Mouse (Mus musculus): ENCODE measurements around the gene Tysnd1. TPM values are rescaled to one million over a fixed set of nuclear protein-coding genes. Genes with fewer than 3 reads are reported as not detected.

Gene Tysnd1
- polyA plus RNA-seq, 1 experiment from 2014 or later: 29.0 TPM

- peaks cover 52% of the 10 kb centered on the region for H3K36me3 ChIP-seq
- H3K27ac ChIP-seq (replicated peaks): peak overlapping the region; percentile 34
- under 1% methylated on average over 111 of the region's 111 CpGs for WGBS
- peaks cover 31% of the 10 kb centered on the region for H3K4me1 ChIP-seq (replicated peaks)
- H3K4me2 ChIP-seq: peak overlapping the region; percentile 100
- H3K27me3 ChIP-seq: no peaks in the 10 kb centered on the region
- no peaks in the 10 kb centered on the region for H3K9me3 ChIP-seq
- H3K9ac ChIP-seq: peak overlapping the region; percentile 78
- H3K4me3 ChIP-seq: peak overlapping the region; percentile 85
- ATAC-seq (ENCODE audit: low read depth): peak; percentile 47
These were observed 617 bp downstream of the Tysnd1 start for GRCm38 (mm10) chr10:61695703-61696559.

DNA sequence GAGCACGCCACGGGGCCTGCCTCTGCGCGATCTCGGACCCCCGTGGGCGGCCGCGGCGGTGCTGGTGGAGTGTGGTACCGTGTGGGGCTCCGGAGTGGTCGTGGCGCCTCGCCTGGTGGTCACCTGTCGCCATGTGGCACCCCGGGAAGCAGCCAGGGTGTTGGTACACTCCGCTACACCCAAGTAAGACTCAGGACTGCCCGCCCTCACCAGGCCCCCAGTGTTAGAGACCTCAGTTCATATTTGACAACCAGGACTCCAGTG, 1.2 kb downstream of the Tysnd1 start:
- 13% methylated on average over 19 of the region's 19 CpGs for WGBS
- H3K4me3 ChIP-seq: peak overlapping the region; percentile 85
- H3K4me1 ChIP-seq (replicated peaks): peaks cover 31% of the 10 kb centered on the region
- H3K9ac ChIP-seq: peak overlapping the region; percentile 78
- no peak overlapping the region for H3K27ac ChIP-seq (replicated peaks)
- H3K36me3 ChIP-seq: peaks cover 50% of the 10 kb centered on the region
- ATAC-seq (ENCODE audit: low read depth): no peak
- no peaks in the 10 kb centered on the region for H3K9me3 ChIP-seq
- H3K27me3 ChIP-seq: no peaks in the 10 kb centered on the region
- peak overlapping the region; percentile 100 for H3K4me2 ChIP-seq

DNA sequence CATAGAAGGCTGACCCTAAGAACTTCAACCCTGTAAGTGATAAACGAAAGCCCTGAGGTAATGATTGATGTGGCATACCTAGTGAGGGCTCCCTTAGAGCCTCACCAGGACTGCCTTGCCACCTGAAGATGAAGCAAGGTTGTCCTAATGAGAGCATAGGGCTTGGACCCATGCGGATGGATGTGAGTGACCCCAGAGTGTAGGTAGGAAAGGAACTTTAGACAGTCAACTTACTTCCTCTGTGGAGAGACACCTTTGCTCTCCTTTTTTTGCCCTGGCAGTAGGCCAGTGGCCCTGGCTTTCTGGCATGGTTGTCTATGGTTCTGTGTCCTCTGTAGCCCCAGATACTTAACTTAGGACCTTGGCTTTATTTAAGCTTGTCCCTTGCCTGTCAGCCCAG, 1.7 kb downstream of the Tysnd1 start:
- Histone ChIP-seq H3K9ac (peak overlapping the region; percentile 78), H3K4me3 (peak overlapping the region; percentile 85), H3K27ac (replicated peaks) (no peak overlapping the region), H3K9me3 (no peaks in the 10 kb centered on the region), H3K27me3 (no peaks in the 10 kb centered on the region), H3K4me1 (replicated peaks) (peaks cover 31% of the 10 kb centered on the region), H3K4me2 (peak overlapping the region; percentile 100), H3K36me3 (peaks cover 50% of the 10 kb centered on the region)
- ATAC-seq (ENCODE audit: low read depth): no peak
- WGBS: 93% methylated on average over 2 of the region's 2 CpGs

DNA sequence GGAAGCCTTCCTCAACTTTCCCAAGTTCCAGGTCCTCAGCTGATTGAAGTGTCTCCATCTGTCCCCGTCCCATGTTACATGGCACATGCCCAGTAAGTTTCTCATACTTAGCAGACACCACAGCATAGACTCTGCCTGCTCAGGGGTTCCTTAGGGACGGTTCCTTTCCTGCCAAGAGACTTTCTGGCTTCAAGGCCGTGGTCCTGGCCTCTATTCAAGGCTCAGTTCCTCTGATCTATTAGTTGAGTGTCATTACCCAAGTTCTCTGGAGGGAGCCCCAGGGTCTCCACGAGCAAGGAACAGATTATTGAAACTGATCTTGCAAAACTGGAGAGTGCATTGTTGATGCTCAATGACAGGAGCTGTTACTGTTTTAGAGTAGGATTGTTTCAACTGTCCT, 9.3 kb downstream of the Tysnd1 start:
- Histone ChIP-seq H3K4me3 (no peak overlapping the region), H3K4me2 (no peak overlapping the region), H3K9me3 (no peaks in the 10 kb centered on the region), H3K36me3 (peaks cover 31% of the 10 kb centered on the region), H3K4me1 (replicated peaks) (no peaks in the 10 kb centered on the region), H3K27me3 (no peaks in the 10 kb centered on the region), H3K27ac (replicated peaks) (no peak overlapping the region), H3K9ac (no peak overlapping the region)
- WGBS: 82% methylated on average over 4 of the region's 4 CpGs
- no peak for ATAC-seq (ENCODE audit: low read depth)

- no peak for ATAC-seq (ENCODE audit: low read depth)
- Histone ChIP-seq H3K36me3 (peaks cover 25% of the 10 kb centered on the region), H3K4me2 (no peak overlapping the region), H3K27me3 (no peaks in the 10 kb centered on the region), H3K4me3 (no peak overlapping the region), H3K4me1 (replicated peaks) (no peaks in the 10 kb centered on the region), H3K9me3 (no peaks in the 10 kb centered on the region), H3K9ac (no peak overlapping the region), H3K27ac (replicated peaks) (no peak overlapping the region)
- 80% methylated on average over 6 of the region's 6 CpGs for WGBS
These were observed 11.4 kb downstream of the Tysnd1 start for GRCm38 (mm10) chr10:61706412-61707375.

DNA sequence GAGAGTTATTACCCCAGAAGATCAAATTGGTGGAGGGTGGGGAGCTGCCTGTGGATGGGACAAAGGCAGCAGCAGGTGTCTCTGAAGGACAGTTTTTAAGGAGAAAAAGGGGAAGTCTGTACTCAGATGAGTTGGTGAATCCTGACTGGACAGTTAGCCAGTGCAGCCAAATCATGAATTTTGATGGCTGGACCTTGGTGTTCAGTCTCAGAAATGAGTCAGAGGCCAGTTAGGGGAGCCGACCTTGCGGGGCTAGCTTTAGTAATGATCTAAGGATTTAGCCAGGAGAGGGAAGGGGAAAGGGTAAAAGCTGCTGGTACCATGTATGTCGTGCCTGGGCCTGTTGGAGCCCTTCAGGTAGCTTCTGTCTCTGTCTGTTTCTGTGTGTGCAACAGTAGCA, 18.3 kb downstream of the Tysnd1 start:
- Histone ChIP-seq H3K4me2 (no peak overlapping the region), H3K27me3 (peaks cover 19% of the 10 kb centered on the region; the same call in 1 of the 2 replicates), H3K4me3 (no peak overlapping the region), H3K27ac (replicated peaks) (no peak overlapping the region), H3K9ac (no peak overlapping the region), H3K4me1 (replicated peaks) (peaks cover 11% of the 10 kb centered on the region), H3K36me3 (no peaks in the 10 kb centered on the region), H3K9me3 (no peaks in the 10 kb centered on the region)
- WGBS: 76% methylated on average over 3 of the region's 3 CpGs
- ATAC-seq (ENCODE audit: low read depth): no peak

DNA sequence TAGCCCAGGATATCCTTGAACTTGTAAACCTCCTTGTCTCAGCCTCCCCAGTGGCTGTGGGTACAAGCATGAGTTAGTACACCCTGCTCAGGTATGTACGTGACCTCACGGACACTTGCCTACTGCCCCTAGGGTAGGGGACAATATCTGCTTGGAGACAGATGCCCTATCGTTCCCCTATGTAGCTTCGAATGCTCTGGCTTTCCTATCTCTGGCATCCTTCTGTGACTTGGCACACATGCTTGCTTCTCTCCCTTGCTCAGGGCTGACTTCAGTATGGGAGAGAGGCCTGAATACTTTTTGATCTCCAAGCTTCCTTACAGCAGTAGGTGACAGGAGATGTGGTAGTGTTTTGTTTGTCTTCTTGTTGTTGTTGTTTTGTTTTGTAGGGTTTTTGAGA, 18.8 kb downstream of the Tysnd1 start:
- 94% methylated on average over 4 of the region's 4 CpGs for whole genome bisulfite sequencing
- no peak overlapping the region for H3K4me2 ChIP-seq
- H3K27me3 ChIP-seq: peaks cover 19% of the 10 kb centered on the region; the same call in 1 of the 2 replicates
- no peak for ATAC-seq (ENCODE audit: low read depth)
- no peak overlapping the region for H3K4me3 ChIP-seq
- H3K36me3 ChIP-seq: no peaks in the 10 kb centered on the region
- H3K9ac ChIP-seq: no peak overlapping the region
- peaks cover 11% of the 10 kb centered on the region for H3K4me1 ChIP-seq (replicated peaks)
- H3K27ac ChIP-seq (replicated peaks): no peak overlapping the region
- no peaks in the 10 kb centered on the region for H3K9me3 ChIP-seq

- H3K36me3 ChIP-seq: no peaks in the 10 kb centered on the region
- H3K4me3 ChIP-seq: peak within 1 kb of the TSS; percentile 51
- no peaks in the 10 kb centered on the region for H3K9me3 ChIP-seq
- H3K9ac ChIP-seq: peak within 1 kb of the TSS; percentile 71
- 10% methylated on average over 36 of the region's 36 CpGs for WGBS
- no peak within 1 kb of the TSS for H3K27ac ChIP-seq (replicated peaks)
- peaks cover 19% of the 10 kb centered on the region; the same call in 1 of the 2 replicates for H3K27me3 ChIP-seq
- ATAC-seq (ENCODE audit: low read depth): peak; percentile 89
- peaks cover 11% of the 10 kb centered on the region for H3K4me1 ChIP-seq (replicated peaks)
- H3K4me2 ChIP-seq: peak within 1 kb of the TSS; percentile 84
These were observed 19.6 kb downstream of the Tysnd1 start, which contains the start of gene Aifm2 for GRCm38 (mm10) chr10:61714771-61715461. Gene Aifm2, plus strand, starts transcription at chr10:61715263.

GRCm38 (mm10) chr10:61715462-61715837, 20.1 kb downstream of the Tysnd1 start:
- no peak overlapping the region for H3K27ac ChIP-seq (replicated peaks)
- peak overlapping the region; percentile 84 for H3K4me2 ChIP-seq
- no peaks in the 10 kb centered on the region for H3K9me3 ChIP-seq
- no peaks in the 10 kb centered on the region for H3K36me3 ChIP-seq
- H3K9ac ChIP-seq: peak overlapping the region; percentile 71
- H3K27me3 ChIP-seq: peaks cover 19% of the 10 kb centered on the region; the same call in 1 of the 2 replicates
- 3% methylated on average over 11 of the region's 11 CpGs for WGBS
- H3K4me1 ChIP-seq (replicated peaks): peaks cover 11% of the 10 kb centered on the region
- H3K4me3 ChIP-seq: peak overlapping the region; percentile 51
- peak; percentile 57; the same call in 1 of the 2 replicates for ATAC-seq (ENCODE audit: low read depth)

DNA sequence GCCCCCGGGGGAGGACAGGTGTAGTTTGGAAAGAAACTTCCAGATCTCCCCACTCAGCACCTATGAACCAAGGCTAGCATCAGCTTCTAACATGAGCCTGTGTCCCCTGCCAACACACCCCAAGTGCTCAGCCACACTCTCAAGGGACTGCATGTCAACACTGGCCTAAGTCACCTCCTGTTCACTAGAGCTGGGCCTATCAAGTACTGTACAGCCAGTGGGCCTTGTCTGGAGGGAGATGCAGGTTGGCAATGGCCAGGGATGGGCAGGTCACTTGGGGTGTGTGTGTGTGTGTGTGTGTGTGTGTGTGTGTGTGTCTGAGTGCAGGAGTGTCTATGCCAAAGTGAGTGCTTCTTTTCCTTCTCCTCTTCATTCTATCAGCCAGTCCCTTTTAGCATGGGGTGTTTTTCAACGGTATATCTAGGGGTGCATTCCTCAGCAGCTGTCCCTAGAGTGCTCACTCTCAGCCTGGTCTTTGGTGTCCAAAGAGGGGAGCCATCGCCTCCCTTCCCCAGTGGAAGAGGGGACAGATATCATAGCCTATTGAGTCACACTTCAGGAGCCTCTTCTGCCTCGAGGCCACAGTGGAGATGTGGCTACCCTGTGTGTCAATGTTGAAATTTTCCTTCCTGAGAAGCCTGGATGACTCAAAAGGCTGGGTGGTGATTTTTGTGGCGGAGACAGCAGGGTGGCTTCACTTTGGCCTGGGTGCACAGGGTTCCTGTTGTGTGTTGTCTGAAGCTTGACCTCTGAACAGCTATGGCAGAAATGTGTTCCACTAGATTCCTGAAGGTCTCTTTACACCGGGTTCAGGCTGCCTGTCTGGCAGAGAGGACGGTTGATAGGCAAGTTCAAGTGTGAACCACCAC, 20.9 kb downstream of the Tysnd1 start:
- H3K9me3 ChIP-seq: no peaks in the 10 kb centered on the region
- H3K36me3 ChIP-seq: no peaks in the 10 kb centered on the region
- H3K4me1 ChIP-seq (replicated peaks): peaks cover 11% of the 10 kb centered on the region
- no peak for ATAC-seq (ENCODE audit: low read depth)
- WGBS: 73% methylated on average over 7 of the region's 7 CpGs
- peak overlapping the region; percentile 51 for H3K4me3 ChIP-seq
- H3K27ac ChIP-seq (replicated peaks): no peak overlapping the region
- H3K27me3 ChIP-seq: peaks cover 19% of the 10 kb centered on the region; the same call in 1 of the 2 replicates
- no peak overlapping the region for H3K9ac ChIP-seq
- peak overlapping the region; percentile 84 for H3K4me2 ChIP-seq

Data from neural tube, embryonic 13.5 days (tissue).